Mouse (Mus musculus): Measurements from ENCODE around the gene Gm17387. TPM values are rescaled to one million over a fixed set of nuclear protein-coding genes. Genes with fewer than 3 reads are reported as not detected.

Gm17387 gene
- polyA plus RNA-seq, 1 experiment from 2014 or later = not detected

GRCm38 (mm10) chr7:141052421-141052820, 23.5 kb downstream of the Gm17387 start:
- WGBS = 89% methylated on average over 2 of the region's 2 CpGs
- no peaks in the 10 kb centered on the region for H3K36me3 ChIP-seq (ENCODE audit: control insufficient read depth, insufficient read depth, low read length)
- no peak overlapping the region for H3K9ac ChIP-seq (ENCODE audit: low read depth, low read length)
- H3K27me3 ChIP-seq (ENCODE audit: control insufficient read depth, insufficient read depth, low read depth, low read length) = no peaks in the 10 kb centered on the region
- no peak overlapping the region for H3K4me2 ChIP-seq (ENCODE audit: low read length)
- H3K27ac ChIP-seq (ENCODE audit: low read length) = no peak overlapping the region
- no peaks in the 10 kb centered on the region for H3K9me3 ChIP-seq (replicated peaks; ENCODE audit: control insufficient read depth, low read length, poor library complexity, severe bottlenecking)
- no peak overlapping the region for H3K4me3 ChIP-seq (ENCODE audit: low read depth, low read length)
- H3K4me1 ChIP-seq (ENCODE audit: control insufficient read depth, insufficient read depth, low read length) = peaks cover 5% of the 10 kb centered on the region
- ATAC-seq = no peak

GRCm38 (mm10) chr7:141055785-141056184, 26.9 kb downstream of the Gm17387 start:
- Histone ChIP-seq H3K4me2 (ENCODE audit: low read length) (no peak overlapping the region), H3K4me1 (ENCODE audit: control insufficient read depth, insufficient read depth, low read length) (peaks cover 7% of the 10 kb centered on the region), H3K4me3 (ENCODE audit: low read depth, low read length) (no peak overlapping the region), H3K27ac (ENCODE audit: low read length) (no peak overlapping the region), H3K36me3 (ENCODE audit: control insufficient read depth, insufficient read depth, low read length) (no peaks in the 10 kb centered on the region), H3K27me3 (ENCODE audit: control insufficient read depth, insufficient read depth, low read depth, low read length) (no peaks in the 10 kb centered on the region), H3K9me3 (replicated peaks; ENCODE audit: control insufficient read depth, low read length, poor library complexity, severe bottlenecking) (no peaks in the 10 kb centered on the region), H3K9ac (ENCODE audit: low read depth, low read length) (no peak overlapping the region)
- WGBS = 87% methylated on average over 4 of the region's 4 CpGs
- ATAC-seq = no peak

GRCm38 (mm10) chr7:141056976-141057375, 28.0 kb downstream of the Gm17387 start:
- H3K9me3 ChIP-seq (replicated peaks; ENCODE audit: control insufficient read depth, low read length, poor library complexity, severe bottlenecking) = no peaks in the 10 kb centered on the region
- ATAC-seq = no peak
- H3K36me3 ChIP-seq (ENCODE audit: control insufficient read depth, insufficient read depth, low read length) = no peaks in the 10 kb centered on the region
- H3K27me3 ChIP-seq (ENCODE audit: control insufficient read depth, insufficient read depth, low read depth, low read length) = no peaks in the 10 kb centered on the region
- H3K4me1 ChIP-seq (ENCODE audit: control insufficient read depth, insufficient read depth, low read length) = peaks cover 9% of the 10 kb centered on the region
- H3K4me3 ChIP-seq (ENCODE audit: low read depth, low read length) = no peak overlapping the region
- 93% methylated on average over 6 of the region's 6 CpGs for WGBS
- H3K4me2 ChIP-seq (ENCODE audit: low read length) = no peak overlapping the region
- H3K9ac ChIP-seq (ENCODE audit: low read depth, low read length) = no peak overlapping the region
- no peak overlapping the region for H3K27ac ChIP-seq (ENCODE audit: low read length)

- Histone ChIP-seq H3K4me2 (ENCODE audit: low read length) (no peak overlapping the region), H3K27ac (ENCODE audit: low read length) (no peak overlapping the region), H3K4me3 (ENCODE audit: low read depth, low read length) (no peak overlapping the region), H3K4me1 (ENCODE audit: control insufficient read depth, insufficient read depth, low read length) (peaks cover 15% of the 10 kb centered on the region), H3K36me3 (ENCODE audit: control insufficient read depth, insufficient read depth, low read length) (no peaks in the 10 kb centered on the region), H3K27me3 (ENCODE audit: control insufficient read depth, insufficient read depth, low read depth, low read length) (no peaks in the 10 kb centered on the region), H3K9me3 (replicated peaks; ENCODE audit: control insufficient read depth, low read length, poor library complexity, severe bottlenecking) (no peaks in the 10 kb centered on the region), H3K9ac (ENCODE audit: low read depth, low read length) (no peak overlapping the region)
- 89% methylated on average over 1 of the region's 1 CpGs for WGBS
- no peak for ATAC-seq
Measured at GRCm38 (mm10) chr7:141057541-141057940, 28.6 kb downstream of the Gm17387 start.

GRCm38 (mm10) chr7:141058601-141059341, 29.8 kb downstream of the Gm17387 start:
- H3K9me3 ChIP-seq (replicated peaks; ENCODE audit: control insufficient read depth, low read length, poor library complexity, severe bottlenecking) = no peaks in the 10 kb centered on the region
- H3K4me1 ChIP-seq (ENCODE audit: control insufficient read depth, insufficient read depth, low read length) = peaks cover 21% of the 10 kb centered on the region
- peaks cover under 1% of the 10 kb centered on the region for H3K36me3 ChIP-seq (ENCODE audit: control insufficient read depth, insufficient read depth, low read length)
- no peak for ATAC-seq
- 94% methylated on average over 14 of the region's 14 CpGs for WGBS
- H3K27me3 ChIP-seq (ENCODE audit: control insufficient read depth, insufficient read depth, low read depth, low read length) = no peaks in the 10 kb centered on the region
- H3K4me2 ChIP-seq (ENCODE audit: low read length) = no peak overlapping the region
- H3K9ac ChIP-seq (ENCODE audit: low read depth, low read length) = no peak overlapping the region
- H3K27ac ChIP-seq (ENCODE audit: low read length) = no peak overlapping the region
- no peak overlapping the region for H3K4me3 ChIP-seq (ENCODE audit: low read depth, low read length)

GRCm38 (mm10) chr7:141059929-141060328, 31.0 kb downstream of the Gm17387 start:
- Histone ChIP-seq H3K4me3 (ENCODE audit: low read depth, low read length) (peak overlapping the region; percentile 82), H3K4me2 (ENCODE audit: low read length) (peak overlapping the region; percentile 61), H3K27me3 (ENCODE audit: control insufficient read depth, insufficient read depth, low read depth, low read length) (no peaks in the 10 kb centered on the region), H3K36me3 (ENCODE audit: control insufficient read depth, insufficient read depth, low read length) (peaks cover 12% of the 10 kb centered on the region), H3K9ac (ENCODE audit: low read depth, low read length) (peak overlapping the region; percentile 100), H3K4me1 (ENCODE audit: control insufficient read depth, insufficient read depth, low read length) (peaks cover 21% of the 10 kb centered on the region), H3K9me3 (replicated peaks; ENCODE audit: control insufficient read depth, low read length, poor library complexity, severe bottlenecking) (no peaks in the 10 kb centered on the region), H3K27ac (ENCODE audit: low read length) (peak overlapping the region; percentile 94)
- 57% methylated on average over 2 of the region's 2 CpGs for WGBS
- ATAC-seq = no peak

GRCm38 (mm10) chr7:141060426-141061242, 31.7 kb downstream of the Gm17387 start, which contains the start of gene B4galnt4:
Gene B4galnt4 (plus strand): TSS chr7:141061104.
- H3K36me3 ChIP-seq (ENCODE audit: control insufficient read depth, insufficient read depth, low read length) = peaks cover 18% of the 10 kb centered on the region
- 0% methylated on average over 70 of the region's 72 CpGs for WGBS

GRCm38 (mm10) chr7:141061269-141061692, 32.4 kb downstream of the Gm17387 start:
- Histone ChIP-seq H3K9me3 (replicated peaks; ENCODE audit: control insufficient read depth, low read length, poor library complexity, severe bottlenecking) (no peaks in the 10 kb centered on the region), H3K4me3 (ENCODE audit: low read depth, low read length) (peak overlapping the region; percentile 82), H3K27me3 (ENCODE audit: control insufficient read depth, insufficient read depth, low read depth, low read length) (no peaks in the 10 kb centered on the region), H3K4me2 (ENCODE audit: low read length) (peak overlapping the region; percentile 61), H3K4me1 (ENCODE audit: control insufficient read depth, insufficient read depth, low read length) (peaks cover 21% of the 10 kb centered on the region), H3K9ac (ENCODE audit: low read depth, low read length) (peak overlapping the region; percentile 100), H3K36me3 (ENCODE audit: control insufficient read depth, insufficient read depth, low read length) (peaks cover 24% of the 10 kb centered on the region), H3K27ac (ENCODE audit: low read length) (peak overlapping the region; percentile 94)
- WGBS = under 1% methylated on average over 37 of the region's 37 CpGs
- peak; percentile 62 for ATAC-seq

More at GRCm38 (mm10) chr7:141060426-141061242, 31.7 kb downstream of the Gm17387 start, which contains the start of gene B4galnt4:
- peak within 1 kb of the TSS; percentile 61 for H3K4me2 ChIP-seq (ENCODE audit: low read length)
- H3K4me1 ChIP-seq (ENCODE audit: control insufficient read depth, insufficient read depth, low read length) = peaks cover 21% of the 10 kb centered on the region
- ATAC-seq = peak; percentile 99
- no peaks in the 10 kb centered on the region for H3K9me3 ChIP-seq (replicated peaks; ENCODE audit: control insufficient read depth, low read length, poor library complexity, severe bottlenecking)
- H3K9ac ChIP-seq (ENCODE audit: low read depth, low read length) = peak within 1 kb of the TSS; percentile 100
- peak within 1 kb of the TSS; percentile 94 for H3K27ac ChIP-seq (ENCODE audit: low read length)
- H3K27me3 ChIP-seq (ENCODE audit: control insufficient read depth, insufficient read depth, low read depth, low read length) = no peaks in the 10 kb centered on the region
- peak within 1 kb of the TSS; percentile 82 for H3K4me3 ChIP-seq (ENCODE audit: low read depth, low read length)

- no peak for ATAC-seq
- 87% methylated on average over 7 of the region's 7 CpGs for WGBS
- H3K4me1 ChIP-seq (ENCODE audit: control insufficient read depth, insufficient read depth, low read length) = peaks cover 21% of the 10 kb centered on the region
- H3K27me3 ChIP-seq (ENCODE audit: control insufficient read depth, insufficient read depth, low read depth, low read length) = no peaks in the 10 kb centered on the region
- H3K9me3 ChIP-seq (replicated peaks; ENCODE audit: control insufficient read depth, low read length, poor library complexity, severe bottlenecking) = no peaks in the 10 kb centered on the region
- H3K4me3 ChIP-seq (ENCODE audit: low read depth, low read length) = no peak overlapping the region; the same call in 1 of the 2 replicates
- peak overlapping the region; percentile 100 for H3K9ac ChIP-seq (ENCODE audit: low read depth, low read length)
- H3K27ac ChIP-seq (ENCODE audit: low read length) = no peak overlapping the region
- H3K36me3 ChIP-seq (ENCODE audit: control insufficient read depth, insufficient read depth, low read length) = peaks cover 32% of the 10 kb centered on the region
- H3K4me2 ChIP-seq (ENCODE audit: low read length) = peak overlapping the region; percentile 61
Measured at GRCm38 (mm10) chr7:141062525-141062924, 33.6 kb downstream of the Gm17387 start.

All from midbrain, embryonic 16.5 days (tissue).